Mouse (Mus musculus) embryonic facial prominence, embryonic 13.5 days (tissue): ENCODE results near the gene 9130023H24Rik. TPM values are rescaled to one million over a fixed set of nuclear protein-coding genes. Genes with fewer than 3 reads are reported as not detected.

Experiments
- ATAC-seq: fragments of 200-750 bp; cut with Nextera tagmentation; 2 replicates; pipeline ENCODE4 v1.8.0; 2017; ENCODE audit warnings: low read depth; ENCODE audit not compliant: insufficient number of reproducible peaks, insufficient read depth, low FRiP score, low TSS enrichment
- H3K27ac ChIP-seq: fragments of 300-500 bp; sonication (generic); 2 replicates; pipeline ENCODE4 v1.5.1; 2015; ENCODE audit warnings: moderate library complexity, mild to moderate bottlenecking, inconsistent platforms
- H3K27me3 ChIP-seq: fragments of 300-500 bp; sonication (generic); 2 replicates; pipeline ENCODE4 v1.6.1; 2015; ENCODE audit warnings: mild to moderate bottlenecking, inconsistent platforms
- H3K36me3 ChIP-seq: fragments of 300-500 bp; sonication (generic); 2 replicates; pipeline ENCODE4 v1.6.1; 2015; ENCODE audit warnings: mild to moderate bottlenecking, inconsistent platforms
- H3K4me1 ChIP-seq: fragments of 300-500 bp; sonication (generic); 2 replicates; pipeline ENCODE4 v1.6.1; 2015; ENCODE audit warnings: inconsistent platforms
- H3K4me2 ChIP-seq: fragments of 300-500 bp; sonication (generic); 2 replicates; pipeline ENCODE4 v1.6.1; 2015; ENCODE audit warnings: moderate library complexity, mild to moderate bottlenecking, inconsistent platforms
- H3K4me3 ChIP-seq: fragments of 300-500 bp; sonication (generic); 2 replicates; pipeline ENCODE4 v1.5.1; 2015; ENCODE audit warnings: mild to moderate bottlenecking, inconsistent platforms
- H3K9ac ChIP-seq: fragments of 300-500 bp; sonication (generic); 2 replicates; pipeline ENCODE4 v1.6.1; 2015; ENCODE audit warnings: mild to moderate bottlenecking, inconsistent platforms
- H3K9me3 ChIP-seq: fragments of 300-500 bp; sonication (generic); 2 replicates; pipeline ENCODE4 v1.6.1; 2016; ENCODE audit warnings: inconsistent platforms
- WGBS: fragments of 180-500 bp; shearing (Covaris S2); methylation state at CpG from one replicate; pipeline ENCODE4 v1.1.7; 2015; ENCODE audit warnings: mixed read lengths; 5-methylcytosine and 5-hydroxymethylcytosine counted together
- polyA plus RNA-seq: library from polyadenylated mRNA; unstranded; fragments of >200 nt; fragmentation: Nextera tagmentation; extraction: Ambion mirVana; gene quantifications from 2 replicates; pipeline ENCODE4 v1.2.1, GENCODE M21; 2015

Gene 9130023H24Rik
- polyA plus RNA-seq, 1 experiment from 2014 or later: 9.3 TPM

GRCm38 (mm10) chr7:128231741-128232140 lies 6.1 kb downstream of the 9130023H24Rik start:
- Histone ChIP-seq H3K4me3 (no peak overlapping the region), H3K27ac (no peak overlapping the region), H3K9me3 (no peaks in the 10 kb centered on the region), H3K9ac (no peak overlapping the region), H3K36me3 (peaks cover 14% of the 10 kb centered on the region; the same call in 1 of the 2 replicates), H3K27me3 (no peaks in the 10 kb centered on the region), H3K4me2 (no peak overlapping the region), H3K4me1 (peaks cover 11% of the 10 kb centered on the region; the same call in 1 of the 2 replicates)
- WGBS: 42% methylated on average over 8 of the region's 8 CpGs
- ATAC-seq: no peak

GRCm38 (mm10) chr7:128220936-128221335 lies 16.9 kb downstream of the 9130023H24Rik start:
- no peaks in the 10 kb centered on the region for H3K4me1 ChIP-seq
- WGBS: 84% methylated on average over 3 of the region's 3 CpGs
- H3K4me3 ChIP-seq: no peak overlapping the region
- no peak overlapping the region for H3K4me2 ChIP-seq
- no peak overlapping the region for H3K9ac ChIP-seq
- no peak overlapping the region for H3K27ac ChIP-seq
- H3K9me3 ChIP-seq: no peaks in the 10 kb centered on the region
- no peak for ATAC-seq
- H3K36me3 ChIP-seq: no peaks in the 10 kb centered on the region
- H3K27me3 ChIP-seq: no peaks in the 10 kb centered on the region

- H3K27ac ChIP-seq: no peak overlapping the region
- 78% methylated on average over 4 of the region's 4 CpGs for WGBS
- H3K4me2 ChIP-seq: no peak overlapping the region
- no peak for ATAC-seq
- no peak overlapping the region for H3K9ac ChIP-seq
- H3K4me3 ChIP-seq: no peak overlapping the region
- no peaks in the 10 kb centered on the region for H3K36me3 ChIP-seq
- H3K27me3 ChIP-seq: no peaks in the 10 kb centered on the region
- no peaks in the 10 kb centered on the region for H3K4me1 ChIP-seq
- no peaks in the 10 kb centered on the region for H3K9me3 ChIP-seq
These were observed 17.9 kb downstream of the 9130023H24Rik start for GRCm38 (mm10) chr7:128219952-128220351.

GRCm38 (mm10) chr7:128209826-128210225 lies 28.0 kb downstream of the 9130023H24Rik start:
- H3K4me2 ChIP-seq: no peak overlapping the region
- peaks cover 3% of the 10 kb centered on the region; the same call in 1 of the 2 replicates for H3K4me1 ChIP-seq
- no peaks in the 10 kb centered on the region for H3K36me3 ChIP-seq
- no peak overlapping the region for H3K27ac ChIP-seq
- no peak overlapping the region for H3K4me3 ChIP-seq
- 47% methylated on average over 3 of the region's 3 CpGs for WGBS
- ATAC-seq: no peak
- no peaks in the 10 kb centered on the region for H3K9me3 ChIP-seq
- no peak overlapping the region for H3K9ac ChIP-seq
- H3K27me3 ChIP-seq: no peaks in the 10 kb centered on the region; the same call in 1 of the 2 replicates

GRCm38 (mm10) chr7:128208187-128208586 lies 29.6 kb downstream of the 9130023H24Rik start:
- WGBS: 7% methylated on average over 4 of the region's 4 CpGs

GRCm38 (mm10) chr7:128206152-128206551 lies 31.7 kb downstream of the 9130023H24Rik start, which contains the start of gene Cox6a2:
TSS of gene Cox6a2 (minus strand) at chr7:128206387.
- H3K27ac ChIP-seq: no peak within 1 kb of the TSS
- H3K9me3 ChIP-seq: no peaks in the 10 kb centered on the region
- 86% methylated on average over 6 of the region's 6 CpGs for WGBS
- peaks cover 5% of the 10 kb centered on the region; the same call in 1 of the 2 replicates for H3K4me1 ChIP-seq
- H3K4me2 ChIP-seq: no peak within 1 kb of the TSS
- H3K27me3 ChIP-seq: no peaks in the 10 kb centered on the region; the same call in 1 of the 2 replicates
- no peak within 1 kb of the TSS for H3K9ac ChIP-seq
- ATAC-seq: no peak
- no peaks in the 10 kb centered on the region for H3K36me3 ChIP-seq
- H3K4me3 ChIP-seq: no peak within 1 kb of the TSS

More at GRCm38 (mm10) chr7:128208187-128208586, 29.6 kb downstream of the 9130023H24Rik start:
- no peaks in the 10 kb centered on the region; the same call in 1 of the 2 replicates for H3K27me3 ChIP-seq
- H3K9ac ChIP-seq: no peak overlapping the region
- peaks cover 5% of the 10 kb centered on the region; the same call in 1 of the 2 replicates for H3K4me1 ChIP-seq
- ATAC-seq: no peak
- no peaks in the 10 kb centered on the region for H3K36me3 ChIP-seq
- no peak overlapping the region for H3K4me2 ChIP-seq
- H3K4me3 ChIP-seq: no peak overlapping the region
- H3K27ac ChIP-seq: no peak overlapping the region
- no peaks in the 10 kb centered on the region for H3K9me3 ChIP-seq

GRCm38 (mm10) chr7:128205695-128206094 lies 32.1 kb downstream of the 9130023H24Rik start:
- no peak overlapping the region for H3K4me3 ChIP-seq
- WGBS: 79% methylated on average over 18 of the region's 18 CpGs
- no peak overlapping the region for H3K27ac ChIP-seq
- H3K9me3 ChIP-seq: no peaks in the 10 kb centered on the region
- H3K9ac ChIP-seq: no peak overlapping the region
- ATAC-seq: no peak
- no peaks in the 10 kb centered on the region for H3K36me3 ChIP-seq
- no peak overlapping the region for H3K4me2 ChIP-seq
- H3K27me3 ChIP-seq: no peaks in the 10 kb centered on the region; the same call in 1 of the 2 replicates
- H3K4me1 ChIP-seq: peaks cover 5% of the 10 kb centered on the region; the same call in 1 of the 2 replicates

- H3K36me3 ChIP-seq: no peaks in the 10 kb centered on the region
- H3K9ac ChIP-seq: no peak overlapping the region
- peaks cover 5% of the 10 kb centered on the region; the same call in 1 of the 2 replicates for H3K4me1 ChIP-seq
- no peaks in the 10 kb centered on the region for H3K9me3 ChIP-seq
- no peak overlapping the region for H3K4me2 ChIP-seq
- no peak overlapping the region for H3K4me3 ChIP-seq
- ATAC-seq: no peak
- 87% methylated on average over 8 of the region's 8 CpGs for WGBS
- no peaks in the 10 kb centered on the region; the same call in 1 of the 2 replicates for H3K27me3 ChIP-seq
- H3K27ac ChIP-seq: no peak overlapping the region
These were observed 33.7 kb downstream of the 9130023H24Rik start for GRCm38 (mm10) chr7:128204179-128204578.

GRCm38 (mm10) chr7:128203071-128203470 lies 34.8 kb downstream of the 9130023H24Rik start:
- ATAC-seq: no peak
- 88% methylated on average over 9 of the region's 9 CpGs for WGBS
- Histone ChIP-seq H3K4me1 (peaks cover 5% of the 10 kb centered on the region; the same call in 1 of the 2 replicates), H3K9ac (no peak overlapping the region), H3K27me3 (no peaks in the 10 kb centered on the region; the same call in 1 of the 2 replicates), H3K36me3 (no peaks in the 10 kb centered on the region), H3K4me3 (no peak overlapping the region), H3K4me2 (no peak overlapping the region), H3K27ac (no peak overlapping the region), H3K9me3 (no peaks in the 10 kb centered on the region)

GRCm38 (mm10) chr7:128201607-128202006 lies 36.2 kb downstream of the 9130023H24Rik start:
- H3K27ac ChIP-seq: no peak overlapping the region
- no peak overlapping the region for H3K4me2 ChIP-seq
- no peaks in the 10 kb centered on the region for H3K9me3 ChIP-seq
- H3K4me1 ChIP-seq: peaks cover 5% of the 10 kb centered on the region; the same call in 1 of the 2 replicates
- H3K27me3 ChIP-seq: no peaks in the 10 kb centered on the region; the same call in 1 of the 2 replicates
- no peak for ATAC-seq
- no peaks in the 10 kb centered on the region for H3K36me3 ChIP-seq
- H3K4me3 ChIP-seq: no peak overlapping the region
- H3K9ac ChIP-seq: no peak overlapping the region
- 86% methylated on average over 9 of the region's 9 CpGs for WGBS
